Mouse (Mus musculus) thymus, postnatal 0 days (tissue): ENCODE measurements around the gene Wdr75. TPM values are rescaled to one million over a fixed set of nuclear protein-coding genes. Genes with fewer than 3 reads are reported as not detected.

Source experiments
- DNase-seq: peaks from one replicate; pipeline ENCODE4 v3.0.0-alpha.2; 2015; ENCODE audit warnings: low spot score
- polyA plus RNA-seq: library from polyadenylated mRNA; unstranded; fragments of >200 nt; fragmentation: Nextera tagmentation; extraction: Ambion mirVana; gene quantifications from 2 replicates; pipeline ENCODE4 v1.2.1, GENCODE M21; 2015

Wdr75 gene
- polyA plus RNA-seq, 1 experiment from 2014 or later, result 65.2 TPM

GRCm38 (mm10) chr1:45835362-45836063 lies 40.5 kb downstream of the Wdr75 start:
- no peak for DNase-seq

GRCm38 (mm10) chr1:45837736-45838135 lies 42.8 kb downstream of the Wdr75 start:
- DNase-seq, result no peak

- DNase-seq, result no peak
Observed at GRCm38 (mm10) chr1:45838271-45838670, 43.3 kb downstream of the Wdr75 start.

GRCm38 (mm10) chr1:45845466-45845865 lies 50.5 kb downstream of the Wdr75 start:
- DNase-seq, result no peak

- DNase-seq, result no peak
Observed at GRCm38 (mm10) chr1:45858038-45858437, 63.1 kb downstream of the Wdr75 start.

- DNase-seq, result no peak
Observed at GRCm38 (mm10) chr1:45860349-45860748, 65.4 kb downstream of the Wdr75 start.

DNA sequence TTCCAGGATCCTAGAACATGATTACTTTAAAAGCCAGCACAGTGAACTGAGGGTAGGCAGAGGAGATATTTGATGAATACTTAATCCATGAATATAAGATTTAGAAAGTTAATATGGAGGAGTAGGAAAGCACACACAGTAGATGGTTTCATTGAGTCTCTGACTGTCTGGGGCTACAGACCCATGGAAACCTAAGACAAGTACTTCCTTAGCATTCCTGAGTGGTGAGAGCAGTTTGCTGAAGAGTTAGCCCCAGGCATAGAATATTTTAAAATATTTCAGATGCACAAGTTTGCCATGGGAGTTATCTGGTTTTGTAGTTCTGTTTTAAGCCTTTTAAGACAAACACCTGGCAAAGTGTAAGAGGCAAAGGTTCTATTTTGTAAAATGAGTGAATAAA lies 66.2 kb downstream of the Wdr75 start:
- no peak for DNase-seq

- no peak for DNase-seq
Observed at GRCm38 (mm10) chr1:45863641-45864040, 68.7 kb downstream of the Wdr75 start.

DNA sequence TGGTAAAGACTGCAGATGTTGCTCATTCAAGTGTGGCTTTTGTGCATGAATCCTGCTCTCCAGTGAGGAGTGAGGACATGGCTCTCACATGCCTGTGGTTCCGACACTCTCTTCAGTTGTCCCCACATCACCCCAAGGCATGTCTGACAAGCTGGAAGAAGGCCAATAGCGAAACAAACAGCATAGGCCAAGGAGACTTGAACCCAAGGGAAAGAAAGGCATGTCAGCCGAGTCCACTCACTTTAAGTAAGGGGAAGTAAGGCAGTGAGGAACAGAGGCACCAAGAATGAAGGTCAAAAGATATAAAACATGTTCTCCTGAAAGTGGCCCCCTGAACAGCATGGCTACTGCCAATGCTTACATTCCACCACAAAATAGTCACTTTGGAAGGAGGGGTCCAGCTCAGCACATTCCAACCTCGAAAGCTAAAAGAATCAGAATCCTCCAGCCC lies 69.6 kb downstream of the Wdr75 start:
- DNase-seq, result no peak

DNA sequence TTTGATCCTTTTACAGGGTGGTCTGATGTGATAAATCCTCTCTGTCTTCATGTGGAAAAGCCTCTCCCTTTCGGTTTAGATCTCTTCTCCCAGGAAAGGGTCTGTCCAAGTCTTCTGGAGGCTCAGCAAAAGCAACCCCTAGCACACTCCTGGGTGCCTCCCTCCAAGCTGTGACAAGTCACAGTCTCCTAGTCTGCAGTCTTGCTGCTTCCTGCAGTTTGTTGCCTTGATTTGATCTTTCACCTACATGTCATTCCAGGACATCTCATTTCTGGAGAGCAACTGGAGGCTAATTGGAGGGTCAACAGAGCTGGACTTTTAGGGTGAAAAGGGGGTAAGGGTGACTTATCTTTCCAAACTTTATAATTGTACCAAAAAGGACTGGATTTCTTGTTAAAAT lies 70.3 kb downstream of the Wdr75 start:
- no peak for DNase-seq

DNA sequence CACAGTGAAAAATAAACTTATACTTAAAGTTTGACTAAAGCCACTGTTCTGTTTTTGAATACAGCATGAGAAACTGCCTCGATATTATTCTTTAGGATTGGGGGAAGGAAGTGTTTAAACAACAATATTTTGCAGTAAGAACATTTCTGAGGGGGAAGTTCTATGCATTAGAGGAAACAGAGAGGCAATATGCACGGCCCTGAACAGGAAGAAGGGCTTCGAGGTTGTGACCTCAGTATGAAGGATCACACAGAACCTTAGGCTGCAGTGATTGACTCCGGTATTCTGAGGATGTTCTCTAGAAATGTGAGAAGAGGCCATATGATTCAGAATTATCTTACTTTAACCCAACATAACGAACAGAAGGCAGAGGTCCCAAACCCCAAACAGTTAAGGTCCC lies 70.8 kb downstream of the Wdr75 start:
- DNase-seq, result no peak

DNA sequence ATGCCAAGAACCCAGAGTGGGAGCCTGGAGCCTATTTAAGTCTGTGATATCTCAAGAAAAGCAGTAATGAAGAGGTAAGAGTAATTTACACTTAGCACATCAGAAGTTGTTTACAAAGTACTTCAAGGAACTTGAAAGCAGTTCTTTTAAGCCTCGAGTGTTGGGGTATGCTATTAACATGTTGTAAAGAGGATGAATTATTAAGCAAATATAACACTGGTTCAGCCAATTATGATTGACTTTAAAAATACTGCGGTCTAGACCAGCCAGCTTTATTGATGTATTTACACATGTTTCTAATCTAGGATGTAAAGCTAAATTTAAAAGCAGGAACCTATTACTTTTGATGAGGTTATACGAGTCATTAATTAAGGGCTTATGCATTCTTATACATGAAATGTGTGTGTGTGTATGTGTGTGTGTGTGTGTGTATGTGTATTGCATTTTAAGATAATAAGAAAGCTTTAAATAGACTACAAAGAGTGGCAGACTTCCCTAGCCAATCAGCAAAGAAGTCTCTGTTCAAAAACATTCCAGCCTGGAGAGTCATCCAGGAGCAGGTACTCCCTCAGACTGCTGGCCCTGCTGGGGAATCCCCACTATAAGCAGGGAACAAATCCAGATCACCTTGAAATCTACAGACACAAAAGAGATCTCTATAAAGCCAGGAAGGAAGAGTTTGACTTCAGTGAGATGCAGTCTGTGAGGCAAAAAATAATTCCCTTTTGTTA lies 71.5 kb downstream of the Wdr75 start:
- DNase-seq, result no peak

- no peak for DNase-seq
Observed at GRCm38 (mm10) chr1:45868050-45868449, 73.1 kb downstream of the Wdr75 start.

GRCm38 (mm10) chr1:45868479-45869137 lies 73.6 kb downstream of the Wdr75 start:
- DNase-seq, result no peak

Other genes with a start within 250 kb of the Wdr75 start
- not detected in 2 replicates for gene Gm5269, start 95.1 kb downstream of the Wdr75 start, polyA plus RNA-seq
- 30.1 and 36.2 TPM in 2 replicates for gene Slc40a1, start 131.4 kb downstream of the Wdr75 start, polyA plus RNA-seq